Mouse (Mus musculus) heart, adult 2 months (tissue): Measurements from ENCODE around the gene Myh7b. TPM values are rescaled to one million over a fixed set of nuclear protein-coding genes. Genes with fewer than 3 reads are reported as not detected.

Experiments used
- DNase-seq, 2 experiments: peaks; one replicate each; pipeline ENCODE4 v3.0.0; 2021
- H3K27ac ChIP-seq: fragments of 200-600 bp; 2 replicates; pipeline ENCODE4 v1.8.1; 2022
- H3K27me3 ChIP-seq: fragments of 200-500 bp; 2 replicates; pipeline ENCODE4 v1.6.1; 2012; ENCODE audit warnings: mild to moderate bottlenecking, low read length, inconsistent platforms, mixed read lengths; ENCODE audit not compliant: control insufficient read depth, insufficient read depth
- H3K36me3 ChIP-seq: fragments of 200-500 bp; 2 replicates; pipeline ENCODE4 v1.6.1; 2012; ENCODE audit warnings: low read length, inconsistent platforms; ENCODE audit not compliant: control insufficient read depth, insufficient read depth
- H3K4me1 ChIP-seq: fragments of 200-500 bp; 2 replicates; pipeline ENCODE4 v1.6.1; 2011; ENCODE audit warnings: low read length; ENCODE audit not compliant: control insufficient read depth, insufficient read depth
- H3K4me3 ChIP-seq: fragments of 200-600 bp; 2 replicates; pipeline ENCODE4 v1.8.1; 2022
- H3K79me2 ChIP-seq: fragments of 200-500 bp; replicated peaks from 2 replicates; pipeline ENCODE4 v1.6.1; 2012; ENCODE audit warnings: mild to moderate bottlenecking, inconsistent platforms, low read length, moderate library complexity, mixed read lengths; ENCODE audit not compliant: control insufficient read depth, insufficient read depth
- H3K9ac ChIP-seq: fragments of 200-500 bp; 2 replicates; pipeline ENCODE4 v1.6.1; 2012; ENCODE audit warnings: low read depth, mild to moderate bottlenecking, control low read depth, inconsistent platforms, low read length, mixed read lengths
- CTCF ChIP-seq: fragments of 200-600 bp; IDR thresholded peaks from 2 replicates; pipeline ENCODE4 v1.8.1; 2022; ENCODE audit warnings: antibody characterized with exemption, mild to moderate bottlenecking, moderate library complexity
- EP300 ChIP-seq: fragments of 200-500 bp; IDR thresholded peaks from 2 replicates; pipeline ENCODE4 v1.6.1; 2011; ENCODE audit warnings: low read depth, low read length, control low read depth; ENCODE audit not compliant: insufficient read depth
- POLR2A ChIP-seq: fragments of 200-500 bp; IDR thresholded peaks from 2 replicates; pipeline ENCODE4 v1.6.1; 2011; ENCODE audit warnings: mild to moderate bottlenecking, low read depth, low read length, control low read depth; ENCODE audit not compliant: insufficient read depth
- WGBS: fragments of 180-500 bp; shearing (Covaris S2); methylation state at CpG from one replicate; pipeline ENCODE4 v1.1.7; 2018; 5-methylcytosine and 5-hydroxymethylcytosine counted together
- intact Hi-C: fragments of 180-260 bp; cut with DNase I; formaldehyde crosslinking; loops from one replicate; pipeline ENCODE4 v1.15.1; 2025
- polyA plus RNA-seq: library from polyadenylated mRNA; depleted of rRNA; stranded (reverse); fragments of >200 nt; gene quantifications from 2 replicates; pipeline ENCODE4 v1.2.3, GENCODE M21; 2012
- total RNA-seq, 2 experiments: library from RNA; stranded (reverse); gene quantifications; 2 replicates each; pipeline ENCODE4 v1.2.3; 2021

The Myh7b gene
- total and polyA plus RNA-seq, 3 experiments, result 28.6 to 43.2 (median 38.2) TPM

DNA sequence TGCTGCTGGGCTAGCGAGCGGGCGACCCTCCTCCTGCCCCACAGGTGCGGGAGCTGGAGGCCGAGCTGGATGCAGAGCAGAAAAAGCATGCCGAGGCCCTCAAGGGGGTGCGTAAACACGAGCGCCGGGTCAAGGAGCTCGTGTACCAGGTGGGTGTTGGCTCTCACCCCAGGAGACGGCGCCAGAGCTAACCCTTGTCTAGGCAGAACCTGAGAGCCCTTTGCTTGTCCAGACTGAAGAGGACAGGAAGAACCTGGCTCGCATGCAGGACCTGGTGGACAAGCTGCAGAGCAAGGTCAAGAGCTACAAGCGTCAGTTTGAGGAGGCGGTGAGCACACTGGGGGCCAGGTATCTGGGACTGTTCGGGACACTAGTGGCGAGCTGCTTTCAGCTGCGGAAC is 22.1 kb downstream of the Myh7b start:
- Histone ChIP-seq H3K27me3 (no peaks in the 10 kb centered on the region), H3K79me2 (no peaks in the 10 kb centered on the region), H3K36me3 (peaks cover 2% of the 10 kb centered on the region; the same call in 1 of the 2 replicates), H3K9ac (no peak overlapping the region), H3K27ac (no peak overlapping the region), H3K4me1 (no peaks in the 10 kb centered on the region; the same call in 1 of the 2 replicates), H3K4me3 (no peak overlapping the region)
- 67% methylated on average over 19 of the region's 19 CpGs for WGBS
- no peak for DNase-seq
- intact Hi-C loops, result no loop called here
- TF ChIP-seq EP300 (no peak), CTCF (no peak), POLR2A (no peak)

DNA sequence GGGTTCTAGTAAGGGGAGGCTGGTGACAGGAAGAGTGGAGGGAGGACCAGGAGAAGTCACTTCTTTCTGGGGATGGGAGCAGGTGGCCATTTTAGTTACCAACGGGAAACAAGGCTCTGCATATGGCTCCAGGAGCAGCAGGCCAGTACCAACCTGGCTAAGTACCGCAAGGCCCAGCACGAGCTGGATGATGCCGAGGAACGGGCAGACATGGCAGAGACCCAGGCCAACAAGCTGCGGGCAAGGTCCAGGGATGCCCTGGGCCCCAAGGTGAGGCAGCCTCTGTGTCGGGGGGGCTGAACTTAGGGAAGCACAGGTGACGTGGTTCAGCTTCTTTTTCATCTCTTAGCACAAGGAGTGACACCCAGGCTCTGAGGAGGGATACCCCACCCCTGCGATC is 22.7 kb downstream of the Myh7b start:
- no peak overlapping the region for H3K9ac ChIP-seq
- no peaks in the 10 kb centered on the region; the same call in 1 of the 2 replicates for H3K4me1 ChIP-seq
- H3K36me3 ChIP-seq, result peaks cover 2% of the 10 kb centered on the region; the same call in 1 of the 2 replicates
- 90% methylated on average over 9 of the region's 9 CpGs for WGBS
- no peak overlapping the region for H3K27ac ChIP-seq
- no peak for DNase-seq
- H3K4me3 ChIP-seq, result no peak overlapping the region
- TF ChIP-seq EP300, result no peak
- TF ChIP-seq CTCF, result no peak
- TF ChIP-seq POLR2A, result no peak
- H3K27me3 ChIP-seq, result no peaks in the 10 kb centered on the region
- intact Hi-C loops, result no loop called here
- H3K79me2 ChIP-seq, result no peaks in the 10 kb centered on the region

DNA sequence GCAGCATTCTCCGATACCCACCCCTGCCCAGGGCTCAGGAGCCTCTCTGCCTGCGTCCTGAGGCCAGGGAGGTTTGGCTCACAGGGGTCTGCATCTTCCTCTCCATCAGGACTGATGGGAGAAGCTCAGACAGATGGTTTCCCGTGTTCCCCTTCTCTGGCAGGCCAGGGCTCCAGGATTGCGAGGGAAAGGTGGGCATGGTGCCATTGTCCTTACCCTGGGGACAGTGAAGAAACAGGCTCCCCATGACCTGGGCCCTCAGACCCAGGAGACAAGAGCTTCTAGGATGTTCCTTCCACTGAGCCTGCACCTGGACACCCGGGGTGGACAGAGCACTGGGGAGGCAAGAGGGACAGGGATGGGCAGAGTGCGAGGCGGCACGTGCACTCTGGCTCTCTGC is 23.6 kb downstream of the Myh7b start:
- 68% methylated on average over 8 of the region's 8 CpGs for WGBS
- no peak for DNase-seq
- Histone ChIP-seq H3K27ac (no peak overlapping the region), H3K4me3 (no peak overlapping the region), H3K9ac (no peak overlapping the region), H3K4me1 (no peaks in the 10 kb centered on the region), H3K27me3 (no peaks in the 10 kb centered on the region), H3K36me3 (peaks cover 2% of the 10 kb centered on the region; the same call in 1 of the 2 replicates), H3K79me2 (no peaks in the 10 kb centered on the region)
- TF ChIP-seq EP300, result no peak
- TF ChIP-seq CTCF, result no peak
- no peak for TF ChIP-seq POLR2A
- intact Hi-C loops, result no loop called here

DNA sequence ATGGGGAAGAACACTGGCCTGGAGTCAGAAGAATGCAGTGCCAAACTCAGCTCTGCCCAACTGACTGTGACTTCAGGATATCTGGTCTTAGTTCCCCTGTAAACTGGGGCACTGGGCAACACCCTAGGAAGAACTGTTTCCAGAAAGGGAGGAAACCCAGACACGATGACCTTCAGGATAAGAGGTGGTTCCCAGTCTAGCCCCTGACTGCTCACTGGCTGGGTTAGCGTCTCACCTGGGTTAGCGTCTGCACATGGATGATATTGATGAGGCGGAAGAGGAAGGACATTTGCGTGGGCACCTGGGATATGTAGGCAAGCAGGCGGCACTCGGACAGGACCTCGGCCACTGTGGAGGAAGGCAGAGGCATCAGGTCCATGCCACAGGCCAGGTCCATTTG is 24.9 kb downstream of the Myh7b start:
- H3K4me3 ChIP-seq, result no peak overlapping the region
- whole genome bisulfite sequencing, result 81% methylated on average over 8 of the region's 8 CpGs
- H3K36me3 ChIP-seq, result peaks cover 2% of the 10 kb centered on the region; the same call in 1 of the 2 replicates
- intact Hi-C loops, result no loop called here
- TF ChIP-seq EP300 (0 out of 2 replicates have a peak, but pooled peaks have one; percentile 25), CTCF (no peak), POLR2A (0 out of 2 replicates have a peak, but pooled peaks have one; percentile 23)
- no peak overlapping the region for H3K27ac ChIP-seq
- no peak overlapping the region for H3K9ac ChIP-seq
- H3K27me3 ChIP-seq, result no peaks in the 10 kb centered on the region
- DNase-seq, result no peak
- H3K79me2 ChIP-seq, result no peaks in the 10 kb centered on the region
- H3K4me1 ChIP-seq, result no peaks in the 10 kb centered on the region

DNA sequence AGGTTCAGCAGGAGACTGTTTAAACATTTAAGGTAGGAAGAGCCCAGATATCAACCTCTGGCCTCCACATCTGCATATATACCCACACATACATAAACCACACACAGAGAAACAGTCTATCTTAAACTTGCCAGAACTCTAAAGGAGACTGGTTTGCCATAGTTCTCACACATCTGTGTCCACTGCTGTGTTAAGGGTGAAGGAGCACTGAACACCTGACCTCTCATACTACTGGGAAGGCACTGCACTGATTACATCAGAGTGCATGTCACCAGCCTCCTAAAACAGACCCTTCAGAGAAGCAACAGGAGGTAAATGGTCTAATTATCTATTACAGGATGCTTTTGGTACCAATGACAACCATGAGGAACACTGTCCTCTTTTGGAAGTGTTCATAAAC is 25.9 kb downstream of the Myh7b start:
- intact Hi-C loops, result no loop called here
- Histone ChIP-seq H3K4me1 (no peaks in the 10 kb centered on the region), H3K36me3 (peaks cover 2% of the 10 kb centered on the region; the same call in 1 of the 2 replicates), H3K27me3 (no peaks in the 10 kb centered on the region), H3K79me2 (no peaks in the 10 kb centered on the region), H3K9ac (no peak overlapping the region), H3K4me3 (no peak overlapping the region), H3K27ac (no peak overlapping the region)
- DNase-seq, result no peak
- TF ChIP-seq POLR2A (no peak), EP300 (no peak), CTCF (no peak)

DNA sequence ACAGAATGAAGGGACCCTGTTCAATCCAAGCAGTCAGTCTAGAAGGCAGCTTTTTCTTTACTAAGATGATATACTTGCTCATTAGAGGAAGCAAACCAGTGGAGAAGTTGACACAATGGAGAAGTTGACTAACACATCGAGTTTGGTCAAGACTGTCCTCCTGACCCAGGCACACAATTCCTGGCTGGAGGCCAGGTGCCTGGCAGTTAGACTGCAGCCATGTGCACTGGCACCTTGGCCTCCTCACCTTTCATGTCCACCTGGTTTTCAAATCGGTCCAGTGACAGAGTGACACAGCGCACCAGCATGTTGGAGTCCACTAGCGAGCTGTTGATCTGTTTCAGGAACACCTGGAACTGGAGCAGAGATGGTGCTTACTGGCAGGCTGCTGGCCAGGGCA is 26.4 kb downstream of the Myh7b start:
- DNase-seq, result no peak
- Histone ChIP-seq H3K79me2 (no peaks in the 10 kb centered on the region), H3K36me3 (peaks cover 2% of the 10 kb centered on the region; the same call in 1 of the 2 replicates), H3K27me3 (no peaks in the 10 kb centered on the region), H3K9ac (no peak overlapping the region), H3K27ac (no peak overlapping the region), H3K4me3 (no peak overlapping the region), H3K4me1 (no peaks in the 10 kb centered on the region)
- TF ChIP-seq EP300 (no peak), POLR2A (no peak), CTCF (no peak)
- 63% methylated on average over 4 of the region's 4 CpGs for WGBS
- intact Hi-C loops, result no loop called here
